Mouse (Mus musculus) small intestine, adult 2 months (tissue): ENCODE results near the gene Man1c1.

Experiments used
- CTCF ChIP-seq: fragments of 200-500 bp; IDR thresholded peaks from 2 replicates; pipeline ENCODE4 v1.5.1; 2012; ENCODE audit warnings: low read depth, mild to moderate bottlenecking, control low read depth, inconsistent platforms, low read length, moderate library complexity, mixed read lengths; ENCODE audit not compliant: insufficient replicate concordance, insufficient read length; ENCODE audit errors: extremely low read depth
- POLR2A ChIP-seq: fragments of 200-500 bp; IDR thresholded peaks from 2 replicates; pipeline ENCODE4 v1.6.1; 2012; ENCODE audit warnings: low read depth, mild to moderate bottlenecking, control low read depth, inconsistent platforms, low read length, moderate library complexity

DNA sequence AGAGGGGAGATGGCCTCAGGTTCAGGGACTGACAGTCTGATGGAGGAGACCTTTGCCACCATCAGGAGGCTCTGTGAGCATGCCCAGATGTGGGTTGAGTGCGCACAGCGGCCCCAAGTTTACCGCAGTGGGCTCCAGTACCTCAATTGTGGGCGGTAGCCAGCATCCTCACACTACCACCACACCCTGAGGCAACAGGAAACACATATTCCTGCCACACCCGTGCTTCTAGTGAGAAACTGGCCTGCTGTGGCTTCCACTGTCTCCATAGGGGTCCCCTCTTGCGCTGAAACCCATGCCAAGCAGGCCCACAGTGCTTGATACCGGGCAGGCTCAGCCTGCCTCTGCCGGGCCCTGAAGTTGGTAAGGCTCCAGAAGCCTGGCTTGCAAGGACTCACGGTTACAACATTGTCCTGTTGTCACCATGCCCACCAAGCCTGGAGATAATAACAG is 30.6 kb upstream of the Man1c1 start:
- TF ChIP-seq POLR2A (no peak), CTCF (no peak)
